Mouse (Mus musculus) G1E (cell line): ENCODE results near the gene Fbxl21. TPM values are rescaled to one million over a fixed set of nuclear protein-coding genes. Genes with fewer than 3 reads are reported as not detected.

Experiments
- ATAC-seq: 2 replicates; pipeline ENCODE4 v1.8.0; 2016; ENCODE audit warnings: mild to moderate bottlenecking; ENCODE audit not compliant: insufficient number of reproducible peaks, poor library complexity, low FRiP score, severe bottlenecking; ENCODE audit errors: extremely low read depth
- DNase-seq: peaks from one replicate; pipeline ENCODE4 v3.0.0; 2012; ENCODE audit warnings: low spot score
- H3K27me3 ChIP-seq: 2 replicates; pipeline ENCODE4 v1.6.1; 2012; ENCODE audit warnings: mild to moderate bottlenecking, low read length, inconsistent platforms; ENCODE audit not compliant: insufficient read depth
- H3K36me3 ChIP-seq: replicated peaks from 2 replicates; pipeline ENCODE3; 2012; ENCODE audit warnings: mild to moderate bottlenecking, inconsistent platforms
- H3K4me1 ChIP-seq: 2 replicates; pipeline ENCODE4 v1.6.1; 2012; ENCODE audit warnings: low read depth, low read length, inconsistent platforms, mixed read lengths; ENCODE audit not compliant: insufficient read depth
- H3K4me3 ChIP-seq: 2 replicates; pipeline ENCODE4 v1.5.1; 2012; ENCODE audit warnings: low read depth, mild to moderate bottlenecking, inconsistent platforms, low read length, moderate library complexity, mixed read lengths
- H3K9me3 ChIP-seq: replicated peaks from 2 replicates; pipeline ENCODE4 v1.6.1; 2012; ENCODE audit warnings: inconsistent platforms
- CTCF ChIP-seq: IDR thresholded peaks from 2 replicates; pipeline ENCODE4 v1.5.1; 2012; ENCODE audit warnings: low read depth, low read length, inconsistent platforms, mixed read lengths
- GATA1 ChIP-seq: IDR thresholded peaks from 2 replicates; pipeline ENCODE4 v1.6.1; 2012; ENCODE audit warnings: borderline replicate concordance, low read length, inconsistent platforms, mixed read lengths
- GATA2 ChIP-seq: IDR thresholded peaks from 2 replicates; pipeline ENCODE4 v1.6.1; 2012; ENCODE audit warnings: low read depth, low read length, inconsistent platforms, borderline replicate concordance
- POLR2AphosphoS5 ChIP-seq: IDR thresholded peaks from 2 replicates; pipeline ENCODE4 v1.6.1; 2012; ENCODE audit warnings: low read depth, low read length, inconsistent platforms; ENCODE audit not compliant: insufficient replicate concordance
- TAL1 ChIP-seq: conservative IDR thresholded peaks from 2 replicates; pipeline ENCODE4 v1.6.1; 2012; ENCODE audit warnings: low read depth, low read length, inconsistent platforms, mixed read lengths
- polyA plus RNA-seq: library from polyadenylated mRNA; stranded (reverse); fragments of >175 nt; gene quantifications from 2 replicates; pipeline ENCODE4 v1.2.3, GENCODE M21; 2012
- total RNA-seq, 2 experiments: library from RNA; stranded (forward) in 1 of 2; stranded (reverse) in 1 of 2; fragments of 200-1000 nt in 1 of 2; fragments of >200 nt in 1 of 2; fragmentation: Nextera tagmentation in 1 of 2; gene quantifications; 2 replicates each; pipeline ENCODE4 v1.2.3; 2014 to 2017

Fbxl21 gene
- total and polyA plus RNA-seq, 3 experiments: 0.27 TPM; not detected in 2

GRCm38 (mm10) chr13:56513595-56513994, 8.7 kb upstream of the Fbxl21 start:
- Histone ChIP-seq H3K36me3 (no peaks in the 10 kb centered on the region), H3K4me1 (no peaks in the 10 kb centered on the region), H3K4me3 (no peak overlapping the region), H3K27me3 (no peaks in the 10 kb centered on the region), H3K9me3 (peaks cover 40% of the 10 kb centered on the region)
- TF ChIP-seq CTCF (no peak), POLR2AphosphoS5 (no peak), GATA1 (no peak)
- no peak for ATAC-seq
- DNase-seq: no peak

- no peaks in the 10 kb centered on the region for H3K36me3 ChIP-seq
- no peaks in the 10 kb centered on the region for H3K27me3 ChIP-seq
- no peak for TF ChIP-seq GATA1
- TF ChIP-seq CTCF: no peak
- TF ChIP-seq POLR2AphosphoS5: no peak
- TF ChIP-seq GATA2: no peak
- TF ChIP-seq TAL1: no peak
- DNase-seq: no peak
- H3K9me3 ChIP-seq: peaks cover 43% of the 10 kb centered on the region
- H3K4me3 ChIP-seq: no peak overlapping the region
- H3K4me1 ChIP-seq: no peaks in the 10 kb centered on the region
- no peak for ATAC-seq
Observed at GRCm38 (mm10) chr13:56516311-56516710, 6.0 kb upstream of the Fbxl21 start.

- ATAC-seq (no peak), DNase-seq (no peak)
- no peaks in the 10 kb centered on the region for H3K27me3 ChIP-seq
- no peaks in the 10 kb centered on the region for H3K4me1 ChIP-seq
- H3K36me3 ChIP-seq: no peaks in the 10 kb centered on the region
- H3K4me3 ChIP-seq: no peak overlapping the region
- TF ChIP-seq CTCF (no peak), GATA1 (no peak)
- peaks cover 45% of the 10 kb centered on the region for H3K9me3 ChIP-seq
Observed at GRCm38 (mm10) chr13:56516816-56517215, 5.5 kb upstream of the Fbxl21 start.

GRCm38 (mm10) chr13:56522821-56523167, 522 bp downstream of the Fbxl21 start:
- no peaks in the 10 kb centered on the region for H3K4me1 ChIP-seq
- no peaks in the 10 kb centered on the region for H3K27me3 ChIP-seq
- DNase-seq: no peak
- H3K4me3 ChIP-seq: no peak overlapping the region
- peaks cover 61% of the 10 kb centered on the region for H3K9me3 ChIP-seq
- ATAC-seq: no peak
- H3K36me3 ChIP-seq: no peaks in the 10 kb centered on the region
- TF ChIP-seq CTCF: no peak
- no peak for TF ChIP-seq POLR2AphosphoS5
- no peak for TF ChIP-seq GATA1
- no peak for TF ChIP-seq GATA2
- TF ChIP-seq TAL1: no peak

GRCm38 (mm10) chr13:56526871-56527270, 4.6 kb downstream of the Fbxl21 start:
- no peak for TF ChIP-seq CTCF
- TF ChIP-seq POLR2AphosphoS5: no peak
- TF ChIP-seq TAL1: no peak
- no peak for TF ChIP-seq GATA1
- no peak for TF ChIP-seq GATA2
- Histone ChIP-seq H3K36me3 (no peaks in the 10 kb centered on the region), H3K4me3 (no peak overlapping the region), H3K4me1 (no peaks in the 10 kb centered on the region), H3K9me3 (peaks cover 48% of the 10 kb centered on the region), H3K27me3 (no peaks in the 10 kb centered on the region)
- DNase-seq (no peak), ATAC-seq (no peak)

GRCm38 (mm10) chr13:56527846-56528245, 5.6 kb downstream of the Fbxl21 start:
- H3K9me3 ChIP-seq: peaks cover 39% of the 10 kb centered on the region
- DNase-seq (no peak), ATAC-seq (no peak)
- no peaks in the 10 kb centered on the region for H3K36me3 ChIP-seq
- no peak overlapping the region for H3K4me3 ChIP-seq
- no peak for TF ChIP-seq GATA1
- TF ChIP-seq CTCF: no peak
- TF ChIP-seq POLR2AphosphoS5: no peak
- no peak for TF ChIP-seq GATA2
- no peak for TF ChIP-seq TAL1
- H3K4me1 ChIP-seq: no peaks in the 10 kb centered on the region
- no peaks in the 10 kb centered on the region for H3K27me3 ChIP-seq

- Histone ChIP-seq H3K4me1 (no peaks in the 10 kb centered on the region), H3K27me3 (no peaks in the 10 kb centered on the region), H3K36me3 (no peaks in the 10 kb centered on the region), H3K4me3 (no peak overlapping the region), H3K9me3 (peaks cover 41% of the 10 kb centered on the region)
- ATAC-seq: no peak
- no peak for TF ChIP-seq CTCF
- no peak for TF ChIP-seq POLR2AphosphoS5
- TF ChIP-seq GATA2: no peak
- TF ChIP-seq TAL1: no peak
- TF ChIP-seq GATA1: no peak
- DNase-seq: no peak
Observed at GRCm38 (mm10) chr13:56528281-56528680, 6.0 kb downstream of the Fbxl21 start.
